Mouse (Mus musculus) ES-Bruce4 (cell line): Measurements from ENCODE around the gene Traf5. TPM values are rescaled to one million over a fixed set of nuclear protein-coding genes. Genes with fewer than 3 reads are reported as not detected.

Experiments
- H3K27ac ChIP-seq: 2 replicates; pipeline ENCODE4 v1.5.1; 2012; ENCODE audit warnings: low read length, inconsistent platforms; ENCODE audit not compliant: insufficient read depth
- H3K27me3 ChIP-seq: 2 replicates; pipeline ENCODE4 v1.6.1; 2012; ENCODE audit warnings: mild to moderate bottlenecking, low read length, inconsistent platforms; ENCODE audit not compliant: control insufficient read depth, poor library complexity, insufficient read depth, severe bottlenecking
- H3K36me3 ChIP-seq: 2 replicates; pipeline ENCODE4 v1.6.1; 2012; ENCODE audit warnings: inconsistent platforms, mild to moderate bottlenecking, low read length, moderate library complexity; ENCODE audit not compliant: control insufficient read depth, poor library complexity, insufficient read depth, severe bottlenecking
- H3K4me1 ChIP-seq: one replicate; pipeline ENCODE4 v1.8.1; 2011; ENCODE audit warnings: low read length; ENCODE audit not compliant: control insufficient read depth, insufficient read depth
- H3K4me3 ChIP-seq: 2 replicates; pipeline ENCODE4 v1.5.1; 2011; ENCODE audit warnings: low read depth, mild to moderate bottlenecking, low read length
- H3K9ac ChIP-seq: 2 replicates; pipeline ENCODE4 v1.6.1; 2012; ENCODE audit warnings: low read depth, mild to moderate bottlenecking, inconsistent platforms; ENCODE audit not compliant: poor library complexity, severe bottlenecking
- H3K9me3 ChIP-seq: replicated peaks from 2 replicates; pipeline ENCODE4 v1.6.1; 2012; ENCODE audit warnings: mild to moderate bottlenecking, low read length, inconsistent platforms; ENCODE audit not compliant: control insufficient read depth, poor library complexity, insufficient read depth, severe bottlenecking
- CTCF ChIP-seq: IDR thresholded peaks from one replicate; pipeline ENCODE4 v1.8.1; 2011; ENCODE audit warnings: low read depth, low read length
- EP300 ChIP-seq: IDR thresholded peaks from 2 replicates; pipeline ENCODE4 v1.6.1; 2011; ENCODE audit warnings: low read depth, low read length; ENCODE audit not compliant: insufficient read depth
- POLR2A ChIP-seq: IDR thresholded peaks from one replicate; pipeline ENCODE4 v1.8.1; 2011; ENCODE audit warnings: low read length; ENCODE audit not compliant: insufficient read depth
- polyA plus RNA-seq: library from polyadenylated mRNA; stranded (reverse); fragments of >200 nt; gene quantifications from 2 replicates; pipeline ENCODE4 v1.2.4, GENCODE M21; 2011; ENCODE audit warnings: low read depth; ENCODE audit not compliant: missing spikeins, insufficient read depth, insufficient read length

The Traf5 gene
- polyA plus RNA-seq, 1 experiment, result 0.81 TPM

GRCm38 (mm10) chr1:192081129-192081528 is 11.2 kb downstream of the Traf5 start:
- Histone ChIP-seq H3K4me3 (no peak overlapping the region), H3K27me3 (no peaks in the 10 kb centered on the region), H3K36me3 (no peaks in the 10 kb centered on the region), H3K9ac (no peak overlapping the region), H3K4me1 (no peaks in the 10 kb centered on the region), H3K9me3 (no peaks in the 10 kb centered on the region), H3K27ac (no peak overlapping the region)
- TF ChIP-seq EP300 (no peak), CTCF (no peak), POLR2A (no peak)

GRCm38 (mm10) chr1:192079121-192079520 is 13.2 kb downstream of the Traf5 start:
- Histone ChIP-seq H3K9me3 (no peaks in the 10 kb centered on the region), H3K9ac (no peak overlapping the region), H3K36me3 (no peaks in the 10 kb centered on the region), H3K27ac (no peak overlapping the region), H3K4me3 (no peak overlapping the region), H3K27me3 (no peaks in the 10 kb centered on the region), H3K4me1 (no peaks in the 10 kb centered on the region)
- TF ChIP-seq CTCF (no peak), EP300 (no peak)

GRCm38 (mm10) chr1:192078406-192078805 is 14.0 kb downstream of the Traf5 start:
- H3K36me3 ChIP-seq, result no peaks in the 10 kb centered on the region
- no peaks in the 10 kb centered on the region for H3K9me3 ChIP-seq
- no peaks in the 10 kb centered on the region for H3K27me3 ChIP-seq
- H3K4me3 ChIP-seq, result no peak overlapping the region
- H3K27ac ChIP-seq, result no peak overlapping the region
- no peaks in the 10 kb centered on the region for H3K4me1 ChIP-seq
- TF ChIP-seq CTCF (no peak), EP300 (no peak), POLR2A (no peak)
- H3K9ac ChIP-seq, result no peak overlapping the region

DNA sequence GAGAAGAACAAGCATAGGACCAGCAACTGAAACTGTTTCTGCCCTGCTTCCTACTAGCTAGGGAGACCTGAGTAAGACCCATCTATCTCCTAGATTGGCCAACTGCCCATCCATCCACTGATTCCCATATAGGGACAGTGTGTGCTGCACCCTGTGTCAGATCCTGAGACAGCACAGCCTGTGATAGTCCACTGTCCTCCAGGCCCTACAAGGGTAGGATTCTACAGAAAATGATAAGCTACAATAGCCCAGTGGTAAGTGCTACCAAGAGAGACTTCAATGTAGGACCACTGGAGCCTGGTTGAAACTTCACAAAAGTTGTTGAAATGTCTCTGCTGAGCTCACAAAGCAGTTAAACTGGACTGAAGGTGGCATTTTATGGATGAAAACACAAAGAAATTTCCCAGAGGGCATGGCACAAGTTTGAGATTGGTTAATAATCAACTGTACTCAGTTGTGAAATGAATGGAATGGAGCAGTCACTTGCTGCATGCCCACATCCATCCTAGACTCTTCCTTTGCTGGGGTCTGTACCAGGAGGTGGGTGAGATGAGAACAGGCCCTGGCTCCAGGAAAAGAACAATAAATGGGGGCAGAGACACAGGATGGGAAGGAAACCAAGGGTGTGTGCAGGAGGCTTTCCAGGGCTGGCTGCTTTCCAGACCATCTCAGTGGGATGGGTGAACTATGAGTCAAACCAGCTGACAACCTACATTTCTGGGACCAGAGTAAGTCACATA is 15.4 kb downstream of the Traf5 start:
- TF ChIP-seq EP300, result no peak
- no peak for TF ChIP-seq CTCF
- no peak for TF ChIP-seq POLR2A
- H3K4me3 ChIP-seq, result no peak overlapping the region
- no peaks in the 10 kb centered on the region for H3K27me3 ChIP-seq
- H3K9ac ChIP-seq, result no peak overlapping the region
- H3K9me3 ChIP-seq, result no peaks in the 10 kb centered on the region
- no peaks in the 10 kb centered on the region for H3K36me3 ChIP-seq
- no peaks in the 10 kb centered on the region for H3K4me1 ChIP-seq
- no peak overlapping the region for H3K27ac ChIP-seq

DNA sequence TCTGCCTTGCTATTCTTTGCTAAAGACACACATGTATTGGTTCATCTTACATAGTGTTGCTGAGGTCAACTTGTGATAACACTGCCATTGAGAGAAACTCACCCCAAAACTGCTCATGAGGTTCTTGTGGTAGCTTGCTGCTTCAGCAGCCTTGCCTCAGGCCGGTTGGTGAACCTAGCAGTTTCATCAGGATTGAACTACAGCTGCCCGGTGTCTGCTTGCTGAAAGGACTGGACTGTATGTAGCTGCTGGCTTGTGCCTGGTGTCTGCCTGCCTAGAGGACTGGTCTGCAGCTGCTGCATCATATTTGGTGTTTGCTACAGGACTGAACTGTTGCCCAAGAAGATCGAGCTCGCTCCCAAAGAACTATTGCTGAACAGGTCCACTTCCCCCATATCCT is 16.3 kb downstream of the Traf5 start:
- Histone ChIP-seq H3K9ac (no peak overlapping the region), H3K36me3 (no peaks in the 10 kb centered on the region), H3K4me3 (no peak overlapping the region), H3K27ac (no peak overlapping the region), H3K4me1 (no peaks in the 10 kb centered on the region), H3K9me3 (no peaks in the 10 kb centered on the region), H3K27me3 (no peaks in the 10 kb centered on the region)
- TF ChIP-seq CTCF (no peak), EP300 (no peak), POLR2A (no peak)

DNA sequence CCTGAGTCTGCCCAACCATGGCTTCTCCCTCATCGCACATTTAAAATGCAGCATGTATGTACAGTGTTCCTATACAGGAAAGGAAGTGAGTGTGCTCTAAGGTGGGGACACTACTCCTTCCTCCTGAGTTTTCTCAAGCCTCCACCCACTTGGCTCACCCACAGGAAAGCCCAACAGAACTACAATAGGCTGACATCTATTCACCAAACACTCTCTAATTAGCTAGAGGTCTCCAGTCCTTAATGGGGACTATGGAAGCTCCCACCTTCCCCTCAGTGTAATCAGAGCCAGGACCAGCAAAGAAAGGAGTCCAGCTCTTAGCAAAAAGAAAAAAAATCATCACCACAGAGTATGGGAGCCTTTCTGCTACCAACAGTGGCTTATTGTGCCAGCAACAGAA is 17.5 kb downstream of the Traf5 start:
- no peak overlapping the region for H3K4me3 ChIP-seq
- H3K27ac ChIP-seq, result no peak overlapping the region
- TF ChIP-seq CTCF (no peak), EP300 (no peak), POLR2A (no peak)
- H3K9ac ChIP-seq, result no peak overlapping the region
- H3K36me3 ChIP-seq, result no peaks in the 10 kb centered on the region
- no peaks in the 10 kb centered on the region for H3K27me3 ChIP-seq
- H3K9me3 ChIP-seq, result no peaks in the 10 kb centered on the region
- no peaks in the 10 kb centered on the region for H3K4me1 ChIP-seq
